Mouse (Mus musculus): ENCODE results near the gene Ppp1r12b. TPM values are rescaled to one million over a fixed set of nuclear protein-coding genes. Genes with fewer than 3 reads are reported as not detected.
A peak's percentile ranks its signal among the peaks of the same experiment; 100 is the strongest.

The Ppp1r12b gene
- polyA plus RNA-seq, 1 experiment = 22.2 TPM

DNA sequence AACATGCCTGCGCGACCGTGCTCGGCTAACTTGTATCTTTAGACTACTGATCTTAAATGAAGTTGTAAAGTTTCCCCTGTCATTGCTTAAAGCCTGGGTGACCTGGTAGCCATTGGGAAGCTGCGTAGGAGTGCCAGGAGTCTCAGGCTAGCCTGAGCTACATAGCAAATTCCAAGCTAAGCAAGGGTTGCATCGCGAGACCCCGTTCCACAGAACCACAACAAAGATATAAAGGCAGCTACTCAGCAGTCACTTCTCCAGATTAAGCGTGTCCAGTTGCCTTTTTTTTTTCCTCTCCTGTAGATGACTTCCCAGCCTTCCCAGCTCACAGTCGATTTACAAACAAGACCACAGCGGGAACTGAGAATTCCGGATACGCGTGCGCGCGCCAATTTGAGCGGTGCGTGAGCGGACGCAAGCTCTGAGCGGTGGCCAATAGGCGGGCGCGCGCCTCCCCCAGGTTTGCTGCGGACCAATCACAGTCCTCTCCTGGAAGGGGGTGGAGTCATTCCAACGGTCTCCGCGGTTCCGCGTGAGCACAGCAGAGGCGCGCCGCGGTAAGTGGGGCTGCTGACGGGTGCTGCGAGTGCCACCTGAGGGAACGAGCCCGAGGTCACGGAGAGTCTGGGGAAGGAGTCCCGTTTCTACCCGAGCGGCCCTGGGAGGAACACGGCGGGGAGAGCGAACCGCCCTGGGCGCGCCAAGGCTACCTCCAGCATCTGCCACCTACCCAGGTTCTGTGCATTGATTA is 6.5 kb upstream of the Ppp1r12b start, which contains the start of gene Ube2t:
Gene Ube2t (plus strand): TSS at position 513 of the 751 bp plus-strand sequence.
- no peak for TF ChIP-seq CTCF (IDR thresholded peaks at IDR 0.05; ENCODE audit: borderline replicate concordance, insufficient read depth, low read depth, low read length)
- TF ChIP-seq POLR2A (IDR thresholded peaks at IDR 0.05; ENCODE audit: borderline replicate concordance, insufficient read depth, low read length) = 0 out of 2 replicates have a peak, but pooled peaks have one; percentile 37
- H3K27me3 ChIP-seq (ENCODE audit: control insufficient read depth, insufficient read depth, low read length) = no peaks in the 10 kb centered on the region
- 2% methylated on average over 50 of the region's 50 CpGs for WGBS
- peak; percentile 93 to 95 for DNase-seq
- 0 out of 2 replicates have a peak, but pooled peaks cover 3% of the 10 kb centered on the region for H3K4me1 ChIP-seq (ENCODE audit: control insufficient read depth, insufficient read depth, low read length)
- peak within 1 kb of the TSS; percentile 67 for H3K4me3 ChIP-seq (replicated peaks; ENCODE audit: insufficient read depth, low read depth, low read length)
- H3K27ac ChIP-seq (ENCODE audit: insufficient read depth, low read length) = no peak within 1 kb of the TSS

DNA sequence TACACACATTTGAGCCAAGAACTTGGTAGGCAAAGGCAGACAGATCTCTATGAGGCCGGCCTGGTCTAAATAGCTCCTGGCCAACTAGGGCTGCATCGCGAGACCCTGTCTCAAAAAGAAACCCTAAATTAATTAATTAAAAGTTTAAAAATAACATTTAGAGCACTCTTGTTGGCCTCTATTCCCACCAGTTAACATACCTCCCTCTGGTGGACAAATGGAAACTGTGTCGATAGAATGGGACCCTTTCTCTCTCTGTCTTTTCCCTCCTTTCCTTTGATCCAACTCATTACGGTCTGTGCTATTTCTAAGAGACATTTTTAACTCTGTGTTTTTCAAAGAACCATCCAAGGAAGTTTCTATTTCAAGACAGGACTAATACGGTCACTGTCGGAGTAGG is 4.9 kb upstream of the Ppp1r12b start:
- no peak for TF ChIP-seq POLR2A (IDR thresholded peaks at IDR 0.05; ENCODE audit: borderline replicate concordance, insufficient read depth, low read length)
- no peak for TF ChIP-seq CTCF (IDR thresholded peaks at IDR 0.05; ENCODE audit: borderline replicate concordance, insufficient read depth, low read depth, low read length)
- Histone ChIP-seq H3K27me3 (ENCODE audit: control insufficient read depth, insufficient read depth, low read length) (no peaks in the 10 kb centered on the region), H3K4me1 (ENCODE audit: control insufficient read depth, insufficient read depth, low read length) (0 out of 2 replicates have a peak, but pooled peaks cover 3% of the 10 kb centered on the region), H3K27ac (ENCODE audit: insufficient read depth, low read length) (no peak overlapping the region), H3K4me3 (replicated peaks; ENCODE audit: insufficient read depth, low read depth, low read length) (no peak overlapping the region)
- 56% methylated on average over 7 of the region's 7 CpGs for WGBS
- DNase-seq = no peak

DNA sequence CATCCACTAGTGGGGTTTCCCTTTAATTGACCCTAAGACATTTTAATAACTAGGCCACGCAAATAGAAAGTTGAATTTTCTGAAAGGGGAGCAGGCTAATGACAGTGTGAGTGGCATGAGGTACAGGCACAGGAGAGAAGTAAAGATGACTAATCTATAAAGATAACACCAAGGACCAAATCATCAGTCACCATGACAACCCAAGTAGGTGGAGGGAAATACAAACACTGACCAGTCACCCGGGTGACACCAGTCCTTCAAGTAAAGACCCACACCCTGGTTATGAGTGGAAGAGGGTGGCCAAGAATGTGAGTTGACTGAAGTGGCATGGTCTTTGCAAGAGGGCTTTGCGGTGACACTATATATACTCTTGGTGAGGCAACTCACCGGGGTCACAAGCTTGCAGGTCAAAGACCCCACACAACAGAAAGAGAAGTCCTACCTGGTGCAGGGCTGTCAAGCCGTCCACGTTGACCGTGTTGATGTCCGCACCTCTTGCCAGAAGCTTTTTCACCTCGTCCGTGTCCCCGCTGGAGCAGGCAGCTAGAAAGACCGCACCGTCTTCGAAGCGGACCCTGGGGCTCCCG is 599 bp downstream of the Ppp1r12b start:
- Histone ChIP-seq H3K4me1 (ENCODE audit: control insufficient read depth, insufficient read depth, low read length) (no peaks in the 10 kb centered on the region), H3K27ac (ENCODE audit: insufficient read depth, low read length) (peak overlapping the region; percentile 77; the same call in 1 of the 2 replicates), H3K27me3 (ENCODE audit: control insufficient read depth, insufficient read depth, low read length) (no peaks in the 10 kb centered on the region), H3K4me3 (replicated peaks; ENCODE audit: insufficient read depth, low read depth, low read length) (peak overlapping the region; percentile 87)
- TF ChIP-seq POLR2A (IDR thresholded peaks at IDR 0.05; ENCODE audit: borderline replicate concordance, insufficient read depth, low read length) = no peak
- WGBS = 2% methylated on average over 16 of the region's 16 CpGs
- no peak for DNase-seq

DNA sequence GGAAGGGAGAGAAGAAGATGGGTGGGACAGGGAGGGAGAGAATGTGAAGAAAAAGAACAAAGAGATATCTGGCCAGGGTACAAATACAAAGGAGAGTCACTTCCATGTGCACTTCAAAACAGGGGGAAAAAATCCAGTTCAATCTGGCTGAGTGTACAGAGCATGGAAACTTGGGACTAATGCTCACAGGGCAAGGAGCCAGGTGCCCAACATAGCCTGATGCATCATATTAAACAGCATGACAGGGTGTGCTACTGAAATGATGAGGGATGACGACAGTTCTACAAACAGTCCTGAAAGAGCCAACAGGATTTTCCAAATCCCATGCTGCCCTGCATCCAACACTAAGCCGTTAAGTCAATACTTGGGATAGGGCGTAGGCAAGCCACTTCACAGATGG is 5.8 kb downstream of the Ppp1r12b start:
- TF ChIP-seq POLR2A (IDR thresholded peaks at IDR 0.05; ENCODE audit: borderline replicate concordance, insufficient read depth, low read length) (no peak), CTCF (IDR thresholded peaks at IDR 0.05; ENCODE audit: borderline replicate concordance, insufficient read depth, low read depth, low read length) (no peak)
- no peak overlapping the region for H3K4me3 ChIP-seq (replicated peaks; ENCODE audit: insufficient read depth, low read depth, low read length)
- peaks cover 3% of the 10 kb centered on the region; the same call in 1 of the 2 replicates for H3K4me1 ChIP-seq (ENCODE audit: control insufficient read depth, insufficient read depth, low read length)
- H3K27ac ChIP-seq (ENCODE audit: insufficient read depth, low read length) = no peak overlapping the region
- 34% methylated on average over 3 of the region's 3 CpGs for WGBS
- DNase-seq = peak; percentile 49 to 73
- H3K27me3 ChIP-seq (ENCODE audit: control insufficient read depth, insufficient read depth, low read length) = no peaks in the 10 kb centered on the region

DNA sequence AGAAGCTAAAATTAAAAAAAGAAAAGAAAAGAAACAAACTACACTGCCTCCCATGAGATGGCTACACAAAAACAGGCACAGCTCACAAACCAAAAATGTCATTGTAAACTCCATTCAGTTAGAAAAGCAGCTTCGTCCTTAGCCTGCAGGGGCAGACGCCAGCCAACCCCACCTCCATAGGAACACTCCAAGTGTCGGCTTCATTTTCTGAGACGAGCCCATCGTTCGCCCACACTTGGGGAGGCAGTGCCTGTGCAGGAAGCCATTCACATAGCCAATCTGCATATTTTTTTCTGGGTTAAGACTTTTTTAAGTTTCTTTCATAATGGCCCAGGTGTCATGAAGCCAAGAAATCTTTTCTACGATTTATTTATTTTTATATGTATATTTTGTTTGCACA is 8.2 kb downstream of the Ppp1r12b start:
- Histone ChIP-seq H3K27me3 (ENCODE audit: control insufficient read depth, insufficient read depth, low read length) (no peaks in the 10 kb centered on the region), H3K4me3 (replicated peaks; ENCODE audit: insufficient read depth, low read depth, low read length) (no peak overlapping the region), H3K27ac (ENCODE audit: insufficient read depth, low read length) (no peak overlapping the region), H3K4me1 (ENCODE audit: control insufficient read depth, insufficient read depth, low read length) (peaks cover 3% of the 10 kb centered on the region; the same call in 1 of the 2 replicates)
- 77% methylated on average over 7 of the region's 7 CpGs for WGBS
- TF ChIP-seq CTCF (IDR thresholded peaks at IDR 0.05; ENCODE audit: borderline replicate concordance, insufficient read depth, low read depth, low read length) (no peak), POLR2A (IDR thresholded peaks at IDR 0.05; ENCODE audit: borderline replicate concordance, insufficient read depth, low read length) (no peak)
- DNase-seq = no peak

DNA sequence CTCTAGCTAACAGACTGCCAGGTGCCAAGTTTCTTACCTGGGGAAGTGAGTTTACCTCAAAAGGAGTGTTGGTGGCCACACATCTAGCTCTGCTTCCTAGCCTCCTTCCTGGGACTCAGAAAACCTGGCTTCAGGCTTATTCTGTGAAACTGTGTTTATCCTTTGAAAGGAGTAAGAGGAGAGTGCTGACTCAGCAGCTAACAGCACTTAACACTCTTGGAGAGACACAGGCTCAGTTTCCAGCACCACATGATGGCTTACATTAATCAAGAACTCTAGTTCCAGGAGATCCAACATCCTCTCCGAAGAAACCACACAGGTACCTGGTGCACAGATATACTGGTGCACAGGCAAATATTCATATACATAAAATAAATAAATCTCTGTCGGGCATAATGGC is 12.8 kb downstream of the Ppp1r12b start:
- 86% methylated on average over 2 of the region's 2 CpGs for WGBS

DNA sequence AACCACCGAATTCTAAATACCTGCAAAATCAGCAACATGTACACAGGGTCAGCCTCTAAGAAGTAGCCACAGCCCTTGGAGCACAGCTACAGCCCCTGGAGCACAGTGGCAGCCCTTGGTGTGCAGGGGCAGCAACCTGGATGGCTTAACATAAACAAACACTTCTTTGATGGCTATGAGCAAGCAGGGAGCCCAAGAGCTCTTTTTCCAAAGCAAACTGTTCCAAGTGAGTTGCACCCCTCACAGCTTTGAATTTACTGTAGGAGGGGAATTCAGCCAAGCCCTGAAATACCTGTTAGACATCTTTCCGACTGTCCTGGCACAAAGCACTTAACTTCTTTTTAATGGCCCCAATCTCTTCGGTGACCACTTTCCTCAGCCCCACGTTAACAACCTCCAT is 14.9 kb downstream of the Ppp1r12b start:
- WGBS = 60% methylated on average over 4 of the region's 4 CpGs
- Histone ChIP-seq H3K27me3 (ENCODE audit: control insufficient read depth, insufficient read depth, low read length) (no peaks in the 10 kb centered on the region), H3K4me1 (ENCODE audit: control insufficient read depth, insufficient read depth, low read length) (peaks cover 3% of the 10 kb centered on the region; the same call in 1 of the 2 replicates), H3K4me3 (replicated peaks; ENCODE audit: insufficient read depth, low read depth, low read length) (no peak overlapping the region), H3K27ac (ENCODE audit: insufficient read depth, low read length) (no peak overlapping the region)
- TF ChIP-seq CTCF (IDR thresholded peaks at IDR 0.05; ENCODE audit: borderline replicate concordance, insufficient read depth, low read depth, low read length) = no peak
- TF ChIP-seq POLR2A (IDR thresholded peaks at IDR 0.05; ENCODE audit: borderline replicate concordance, insufficient read depth, low read length) = no peak
- no peak for DNase-seq

More for the DNA sequence above, 12.8 kb downstream of the Ppp1r12b start:
- no peak for TF ChIP-seq POLR2A (IDR thresholded peaks at IDR 0.05; ENCODE audit: borderline replicate concordance, insufficient read depth, low read length)
- TF ChIP-seq CTCF (IDR thresholded peaks at IDR 0.05; ENCODE audit: borderline replicate concordance, insufficient read depth, low read depth, low read length) = no peak
- H3K4me1 ChIP-seq (ENCODE audit: control insufficient read depth, insufficient read depth, low read length) = peaks cover 3% of the 10 kb centered on the region; the same call in 1 of the 2 replicates
- DNase-seq = no peak
- no peak overlapping the region for H3K27ac ChIP-seq (ENCODE audit: insufficient read depth, low read length)
- no peaks in the 10 kb centered on the region for H3K27me3 ChIP-seq (ENCODE audit: control insufficient read depth, insufficient read depth, low read length)
- H3K4me3 ChIP-seq (replicated peaks; ENCODE audit: insufficient read depth, low read depth, low read length) = no peak overlapping the region

DNA sequence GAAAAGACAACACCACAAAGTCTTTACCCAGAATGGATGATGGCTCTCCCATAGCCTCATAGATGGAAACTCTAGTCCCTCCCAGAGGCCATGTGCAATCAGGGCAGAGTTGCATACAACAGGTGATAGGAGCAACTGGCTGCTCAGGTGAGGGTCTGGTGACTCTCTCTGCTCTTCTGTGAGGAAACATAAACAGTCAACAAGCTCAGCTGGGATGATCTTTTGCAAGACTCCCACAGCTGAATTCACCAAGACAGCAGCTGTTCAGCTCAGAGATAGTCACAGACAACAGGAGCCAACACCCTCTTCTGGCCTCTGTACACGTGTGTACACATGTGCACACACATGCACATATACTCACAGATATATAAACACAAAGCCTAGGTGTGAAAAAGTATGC is 17.5 kb downstream of the Ppp1r12b start:
- no peak overlapping the region for H3K4me3 ChIP-seq (replicated peaks; ENCODE audit: insufficient read depth, low read depth, low read length)
- TF ChIP-seq POLR2A (IDR thresholded peaks at IDR 0.05; ENCODE audit: borderline replicate concordance, insufficient read depth, low read length) = no peak
- no peak for TF ChIP-seq CTCF (IDR thresholded peaks at IDR 0.05; ENCODE audit: borderline replicate concordance, insufficient read depth, low read depth, low read length)
- H3K4me1 ChIP-seq (ENCODE audit: control insufficient read depth, insufficient read depth, low read length) = peaks cover 3% of the 10 kb centered on the region; the same call in 1 of the 2 replicates
- WGBS = 88% methylated on average over 1 of the region's 1 CpGs
- H3K27ac ChIP-seq (ENCODE audit: insufficient read depth, low read length) = no peak overlapping the region
- no peaks in the 10 kb centered on the region for H3K27me3 ChIP-seq (ENCODE audit: control insufficient read depth, insufficient read depth, low read length)
- no peak for DNase-seq
